Mouse (Mus musculus): Measurements from ENCODE around the gene Bcl7b. TPM values are rescaled to one million over a fixed set of nuclear protein-coding genes. Genes with fewer than 3 reads are reported as not detected.
"Not testable (repeated sequence)": the region's sequence is repeated elsewhere in the genome, so short reads cannot be mapped to it uniquely, and the experiment has no call there.

Gene Bcl7b
- polyA plus RNA-seq, 1 experiment from 2014 or later: 44.3 TPM

DNA sequence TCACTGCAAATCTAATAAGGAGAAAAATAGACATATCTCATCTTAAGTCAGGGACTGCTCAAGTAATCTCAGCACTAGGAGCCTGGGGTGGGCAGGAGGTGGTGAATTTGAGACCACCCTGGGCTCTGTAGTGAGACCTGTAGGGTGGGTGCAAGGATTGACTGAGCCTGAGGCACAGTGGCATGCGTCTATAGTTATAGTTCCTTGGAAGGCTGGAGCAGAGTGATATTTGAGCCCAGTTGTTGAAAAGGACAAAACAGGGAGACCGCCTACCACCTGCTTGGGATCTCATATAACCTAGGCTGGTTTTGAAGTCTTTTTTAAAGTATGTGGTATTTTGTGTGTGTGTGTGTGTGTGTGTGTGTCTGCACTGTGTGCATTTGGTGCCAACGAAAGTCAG, 56.1 kb downstream of the Bcl7b start:
- H3K36me3 ChIP-seq: peaks cover 94% of the 10 kb centered on the region
- H3K4me2 ChIP-seq: no peak overlapping the region
- H3K27me3 ChIP-seq (replicated peaks): no peaks in the 10 kb centered on the region
- no peak for ATAC-seq
- no peaks in the 10 kb centered on the region for H3K4me1 ChIP-seq
- H3K9ac ChIP-seq: no peak overlapping the region
- H3K27ac ChIP-seq: no peak overlapping the region
- H3K4me3 ChIP-seq: no peak overlapping the region
- 88% methylated on average over 3 of the region's 3 CpGs for WGBS (ENCODE audit: insufficient replicate concordance)
- no peaks in the 10 kb centered on the region for H3K9me3 ChIP-seq (replicated peaks)

GRCm38 (mm10) chr5:135225879-135226278, 57.8 kb downstream of the Bcl7b start:
- not testable (repeated sequence) for H3K4me3 ChIP-seq; ATAC-seq; H3K4me2 ChIP-seq; H3K4me1 ChIP-seq; H3K9ac ChIP-seq; H3K27ac ChIP-seq; H3K27me3 ChIP-seq (replicated peaks); H3K9me3 ChIP-seq (replicated peaks)
- WGBS (ENCODE audit: insufficient replicate concordance): 90% methylated on average over 4 of the region's 4 CpGs
- H3K36me3 ChIP-seq: peaks cover 94% of the 10 kb centered on the region

GRCm38 (mm10) chr5:135230186-135230585, 62.1 kb downstream of the Bcl7b start:
- H3K27me3 ChIP-seq (replicated peaks): no peaks in the 10 kb centered on the region
- H3K4me2 ChIP-seq: no peak overlapping the region
- no peaks in the 10 kb centered on the region for H3K4me1 ChIP-seq
- 86% methylated on average over 4 of the region's 4 CpGs for WGBS (ENCODE audit: insufficient replicate concordance)
- H3K27ac ChIP-seq: no peak overlapping the region
- H3K4me3 ChIP-seq: no peak overlapping the region
- no peak for ATAC-seq
- H3K36me3 ChIP-seq: peaks cover 95% of the 10 kb centered on the region
- H3K9ac ChIP-seq: no peak overlapping the region
- H3K9me3 ChIP-seq (replicated peaks): no peaks in the 10 kb centered on the region

Small RNAs within 50 kb of the gene (microRNA-seq; reads per million reads assigned to microRNA genes)
- gene Gm25315: not detected

Other genes starting within 250 kb of the Bcl7b start
- 8.5 and 9.8 TPM in 2 replicates for gene Mettl27, start 235.9 kb upstream of the Bcl7b start, polyA plus RNA-seq (2016; fragmentation: Nextera tagmentation; extraction: Ambion mirVana)
- gene Cldn4, start 221.3 kb upstream of the Bcl7b start, polyA plus RNA-seq (2016; fragmentation: Nextera tagmentation; extraction: Ambion mirVana): 0.28 and 0.49 TPM in 2 replicates
- 0.55 and 0.57 TPM in 2 replicates for gene Cldn3, start 182.1 kb upstream of the Bcl7b start, polyA plus RNA-seq (2016; fragmentation: Nextera tagmentation; extraction: Ambion mirVana)
- gene Abhd11, start 159.1 kb upstream of the Bcl7b start, polyA plus RNA-seq (2016; fragmentation: Nextera tagmentation; extraction: Ambion mirVana): 39.1 and 45.3 TPM in 2 replicates
- 2.7 and 2.8 TPM in 2 replicates for gene Stx1a, start 144.8 kb upstream of the Bcl7b start, polyA plus RNA-seq (2016; fragmentation: Nextera tagmentation; extraction: Ambion mirVana)
- 15.9 and 19.1 TPM in 2 replicates for gene Dnajc30, start 104.1 kb upstream of the Bcl7b start, polyA plus RNA-seq (2016; fragmentation: Nextera tagmentation; extraction: Ambion mirVana)
- gene Bud23, start 103.3 kb upstream of the Bcl7b start, polyA plus RNA-seq (2016; fragmentation: Nextera tagmentation; extraction: Ambion mirVana): 97.8 and 104 TPM in 2 replicates
- 1.2 and 1.3 TPM in 2 replicates for gene Vps37d, start 90.0 kb upstream of the Bcl7b start, polyA plus RNA-seq (2016; fragmentation: Nextera tagmentation; extraction: Ambion mirVana)
- 11.6 and 12.2 TPM in 2 replicates for gene Mlxipl, start 78.4 kb upstream of the Bcl7b start, polyA plus RNA-seq (2016; fragmentation: Nextera tagmentation; extraction: Ambion mirVana)
- gene Tbl2, start 18.6 kb upstream of the Bcl7b start, polyA plus RNA-seq (2016; fragmentation: Nextera tagmentation; extraction: Ambion mirVana): 17.1 and 18.9 TPM in 2 replicates
- 35.2 and 37.6 TPM in 2 replicates for gene Baz1b, start 19.0 kb downstream of the Bcl7b start, polyA plus RNA-seq (2016; fragmentation: Nextera tagmentation; extraction: Ambion mirVana)
- 0.58 and 0.74 TPM in 2 replicates for gene Fzd9, start 82.9 kb downstream of the Bcl7b start, polyA plus RNA-seq (2016; fragmentation: Nextera tagmentation; extraction: Ambion mirVana)
- 0.13 and 0.26 TPM in 2 replicates for gene Fkbp6, start 181.8 kb downstream of the Bcl7b start, polyA plus RNA-seq (2016; fragmentation: Nextera tagmentation; extraction: Ambion mirVana)
- gene Trim50, start 185.0 kb downstream of the Bcl7b start, polyA plus RNA-seq (2016; fragmentation: Nextera tagmentation; extraction: Ambion mirVana): not detected in 2 replicates
- 30.9 and 33.6 TPM in 2 replicates for gene Nsun5, start 201.7 kb downstream of the Bcl7b start, polyA plus RNA-seq (2016; fragmentation: Nextera tagmentation; extraction: Ambion mirVana)
- 12.2 and 13.8 TPM in 2 replicates for gene Pom121, start 226.3 kb downstream of the Bcl7b start, polyA plus RNA-seq (2016; fragmentation: Nextera tagmentation; extraction: Ambion mirVana)